Mouse (Mus musculus) megakaryocyte, adult 5-6 weeks (primary cell): ENCODE measurements at regions not wholly inside any gene's neighbourhood (a gene's known extent, or its start where the extent isn't known, plus 50 kb on each side); places are given as distances from the start of the nearest gene placed in this dataset.
A peak's percentile ranks its signal among the peaks of the same experiment; 100 is the strongest.

ENCODE experiments used
- ATAC-seq: 2 replicates; pipeline ENCODE4 v1.8.0; 2016; ENCODE audit warnings: mild to moderate bottlenecking, inconsistent platforms; ENCODE audit not compliant: poor library complexity, severe bottlenecking

DNA sequence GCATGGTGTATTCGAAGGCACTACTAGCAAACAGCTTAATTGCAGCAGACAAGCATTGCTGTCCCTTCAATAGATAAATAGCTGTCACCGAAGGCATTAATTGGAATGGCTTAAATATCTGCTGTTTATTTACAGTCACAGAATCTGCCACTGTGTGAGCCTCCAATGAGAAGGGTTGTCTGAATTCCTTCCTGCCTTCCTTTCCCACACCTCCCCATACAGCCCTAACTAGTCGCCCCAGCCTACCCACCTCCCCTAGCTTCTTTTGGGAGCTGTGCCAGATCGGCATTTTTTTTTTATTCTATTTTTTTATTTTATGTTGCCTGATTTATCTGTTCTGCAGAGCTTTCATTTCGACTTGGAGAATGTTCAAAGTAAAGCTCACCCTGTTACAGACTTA, 575.7 kb downstream of the Gm9195 start:
- no peak for ATAC-seq

DNA sequence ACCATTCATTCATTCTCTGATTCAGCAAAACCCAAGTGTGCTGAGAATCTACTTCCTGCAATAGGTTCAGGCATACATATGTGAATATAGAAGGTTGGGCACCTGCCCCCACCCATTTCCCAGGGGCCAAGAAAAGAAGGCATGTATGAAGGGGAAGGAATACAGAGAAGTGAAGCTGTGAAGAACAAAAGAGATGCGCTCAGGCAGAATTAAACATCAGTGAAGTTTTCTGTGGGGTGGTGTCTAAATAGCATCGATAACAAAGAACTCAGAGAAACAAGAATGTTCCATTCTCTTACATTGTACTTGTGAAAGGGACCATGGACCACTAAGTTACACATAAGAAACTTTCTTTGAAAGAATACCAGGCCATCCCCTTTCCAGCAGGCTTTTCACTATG, 580.7 kb downstream of the Gm9195 start:
- ATAC-seq: no peak

DNA sequence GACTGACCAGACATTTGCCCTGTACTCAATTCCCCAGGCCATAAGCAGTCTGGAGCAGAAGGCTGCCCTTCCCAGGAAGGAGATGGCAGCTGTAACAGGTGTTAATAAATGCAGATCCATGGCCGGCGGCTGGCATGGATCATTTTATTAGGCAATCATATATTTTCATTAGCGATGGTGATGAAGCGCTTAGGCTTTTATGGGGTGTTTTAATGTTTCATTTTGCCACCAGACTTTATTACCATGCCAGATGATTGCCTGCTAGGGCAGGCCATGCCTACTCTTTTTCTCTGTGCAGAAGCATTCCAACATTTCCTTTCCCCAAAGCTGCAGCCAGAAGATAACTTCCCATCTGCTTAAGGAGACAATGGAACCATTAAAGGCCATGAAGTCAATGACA, 596.2 kb downstream of the Gm9195 start:
- ATAC-seq: no peak

DNA sequence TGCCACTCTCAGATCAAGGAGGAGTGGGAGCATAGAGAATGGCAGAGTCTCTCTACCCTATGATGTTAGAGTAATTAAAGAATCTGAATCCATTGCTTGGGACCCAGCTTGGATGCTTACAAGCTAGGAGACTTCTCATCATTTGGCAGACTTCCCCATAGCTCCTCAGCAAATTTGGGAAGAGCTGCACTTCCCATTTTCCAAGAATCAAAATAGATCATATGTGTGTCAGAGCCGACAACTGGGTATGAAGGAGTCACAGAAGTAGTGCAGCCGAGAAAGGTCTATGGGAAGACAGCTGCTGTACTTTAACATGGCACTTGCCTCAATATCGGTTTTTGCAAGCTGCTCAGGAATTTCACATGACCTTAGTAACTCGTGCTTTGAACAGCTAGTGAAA, 596.8 kb downstream of the Gm9195 start:
- ATAC-seq: no peak

DNA sequence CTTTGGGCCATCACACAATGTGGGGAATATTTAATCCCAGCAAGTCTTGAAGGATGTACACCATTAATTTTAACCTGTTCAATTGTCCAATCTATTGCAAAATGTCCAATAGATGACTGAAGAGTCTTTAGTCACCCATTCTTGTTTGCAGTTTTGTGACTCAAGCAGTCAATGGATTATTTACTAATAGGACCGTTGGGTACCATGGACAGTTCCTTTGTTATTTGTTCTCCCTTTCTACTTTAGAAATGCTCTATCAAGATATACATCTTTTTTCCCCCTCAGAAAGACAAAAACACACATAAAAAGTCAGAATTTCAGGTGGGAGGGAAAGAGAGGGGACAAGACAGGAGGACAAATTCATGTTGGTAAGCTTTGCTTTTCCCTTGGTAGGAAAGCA, 598.3 kb downstream of the Gm9195 start:
- no peak for ATAC-seq

DNA sequence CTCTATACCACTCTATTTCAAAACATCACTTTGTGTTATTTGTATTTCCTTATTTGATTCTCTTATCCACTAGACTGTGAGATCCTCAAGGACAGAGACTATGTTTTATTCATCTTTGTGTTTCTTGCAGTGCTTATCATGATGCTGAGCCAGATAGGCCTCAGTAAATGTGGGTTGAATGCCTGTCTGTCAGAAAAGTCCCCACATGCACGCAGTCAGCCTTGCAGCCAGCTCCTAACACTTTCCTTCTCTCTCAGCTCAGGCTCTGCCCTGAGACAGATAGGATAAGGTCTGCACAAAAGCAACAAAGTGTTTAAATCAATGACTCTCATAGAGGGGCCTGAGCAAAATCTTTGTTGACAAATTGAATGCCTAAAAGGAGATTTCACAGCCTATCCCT, 600.0 kb downstream of the Gm9195 start:
- ATAC-seq: no peak

DNA sequence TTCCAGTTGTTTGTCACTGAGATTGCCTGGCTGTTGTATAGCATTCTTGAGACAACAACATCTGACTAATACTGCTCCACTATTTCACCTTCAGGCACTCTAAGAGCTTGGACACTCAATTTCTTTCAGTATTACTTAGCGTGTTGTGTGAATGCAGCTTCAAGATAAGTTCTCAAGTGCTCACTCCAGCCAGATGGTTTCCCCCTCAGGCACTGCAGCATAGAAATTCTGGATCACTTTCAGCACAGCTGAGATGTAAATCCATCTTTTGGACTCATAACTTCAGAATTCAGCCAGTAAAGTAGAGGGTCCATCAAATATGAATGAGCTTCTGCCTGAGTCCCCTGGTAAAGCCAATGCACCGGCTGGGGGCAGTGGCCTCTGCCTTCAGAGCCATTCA, 608.8 kb downstream of the Gm9195 start:
- ATAC-seq: no peak

DNA sequence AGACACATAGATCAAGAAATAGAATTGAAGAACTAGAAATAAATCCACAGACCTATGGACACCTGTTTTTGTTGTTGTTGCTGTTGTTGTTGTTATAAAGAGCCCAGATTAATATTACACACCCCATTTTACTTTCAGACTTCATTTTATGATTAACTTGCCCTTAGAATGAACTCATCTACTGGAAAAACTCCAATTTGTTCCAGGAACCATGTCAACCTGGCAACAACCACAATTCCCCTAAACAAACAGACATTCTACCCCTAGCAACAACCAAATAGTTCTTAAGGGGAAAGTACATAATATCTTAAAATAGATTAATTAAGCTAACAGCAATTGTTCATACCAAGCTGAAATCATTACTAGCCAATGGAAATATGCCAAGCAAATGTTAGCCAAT, 646.1 kb downstream of the Gm9195 start:
- ATAC-seq: no peak

DNA sequence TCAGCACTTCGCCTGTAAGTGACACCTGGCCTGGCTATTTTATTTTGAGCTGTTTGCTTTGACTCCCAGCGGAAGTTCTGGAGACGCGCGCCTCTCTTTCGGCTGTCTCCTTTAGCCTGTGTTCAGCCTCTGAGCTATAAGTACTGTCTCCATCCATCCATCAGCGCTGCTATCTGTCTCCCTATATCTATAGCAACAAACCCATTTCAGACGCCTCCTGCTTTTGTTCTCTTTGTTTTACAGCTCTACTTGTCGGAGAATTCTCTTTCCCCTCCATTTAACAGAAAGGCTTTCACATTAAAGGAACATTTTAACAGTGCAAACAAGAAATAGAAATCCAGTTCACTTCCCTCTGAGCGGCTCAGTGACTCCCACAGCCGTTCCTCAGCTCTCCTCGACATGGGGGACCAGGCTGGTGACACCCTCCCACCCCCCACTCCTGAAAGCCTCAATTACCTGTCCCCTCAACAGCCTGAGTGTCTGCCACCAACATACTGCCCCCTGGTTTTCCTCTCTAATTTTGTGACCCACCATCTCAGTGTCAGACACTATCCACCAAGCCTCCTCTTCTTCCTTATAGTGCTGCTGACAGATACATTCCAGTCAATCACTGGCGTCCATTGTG, 682.7 kb downstream of the Gm9195 start:
- no peak for ATAC-seq

DNA sequence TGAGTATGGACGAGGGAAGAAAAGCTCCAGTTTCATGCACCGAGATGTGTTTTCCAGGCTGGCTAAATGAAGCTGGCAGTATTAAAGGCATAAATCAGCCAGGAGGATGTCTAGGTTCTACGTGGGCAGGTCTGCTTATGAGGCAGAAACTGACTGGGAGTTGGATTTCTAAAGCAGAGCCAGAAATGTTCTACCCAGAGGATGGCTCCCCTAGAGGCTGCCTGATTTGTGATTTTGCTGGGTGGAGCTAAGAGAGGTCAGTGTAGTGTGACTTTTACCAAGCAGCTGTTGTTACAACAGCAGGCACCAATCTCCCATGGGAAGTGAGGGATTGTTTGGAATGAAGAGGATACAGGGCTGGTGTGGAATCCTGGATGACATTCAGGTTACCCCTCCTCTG, 686.0 kb downstream of the Gm9195 start:
- no peak for ATAC-seq

DNA sequence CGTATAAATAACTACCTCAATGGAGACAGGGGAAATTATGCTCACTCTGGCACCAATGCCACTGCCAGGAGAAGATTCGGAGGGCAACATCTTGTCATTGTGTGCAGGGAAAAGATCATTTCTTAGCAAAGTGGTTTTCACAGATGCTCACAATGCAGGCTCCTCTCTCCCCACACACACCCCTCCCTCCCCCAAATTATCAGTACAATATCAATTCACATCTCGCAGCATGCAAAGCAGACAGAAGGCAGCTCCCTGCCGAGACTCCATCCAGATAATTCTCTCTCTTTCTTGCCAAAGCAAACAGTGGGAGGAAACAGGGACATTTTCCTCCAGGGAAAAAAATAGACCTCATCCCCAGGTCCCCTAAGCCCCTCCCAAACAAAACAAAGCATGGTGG, 691.8 kb downstream of the Gm9195 start:
- ATAC-seq: no peak

DNA sequence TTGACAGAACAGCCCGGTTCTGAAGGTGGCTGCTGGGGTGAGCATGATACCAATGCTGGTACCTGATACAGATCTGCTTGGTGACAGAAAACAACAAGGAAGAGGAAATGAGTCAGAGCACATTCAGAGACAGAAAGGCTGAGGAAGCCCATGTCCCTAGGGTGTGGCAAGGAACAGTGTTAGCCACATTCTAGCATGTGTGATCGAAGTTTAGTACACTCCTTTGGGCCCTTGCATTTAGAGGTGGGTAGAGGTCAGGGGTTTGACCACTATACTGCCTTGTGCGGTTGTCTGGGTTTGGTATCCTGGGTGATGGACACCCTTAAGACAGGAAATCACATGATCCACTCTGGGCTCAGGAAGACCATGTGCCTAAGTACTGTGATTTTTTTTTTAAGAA, 695.9 kb downstream of the Gm9195 start:
- peak; percentile 40 for ATAC-seq

DNA sequence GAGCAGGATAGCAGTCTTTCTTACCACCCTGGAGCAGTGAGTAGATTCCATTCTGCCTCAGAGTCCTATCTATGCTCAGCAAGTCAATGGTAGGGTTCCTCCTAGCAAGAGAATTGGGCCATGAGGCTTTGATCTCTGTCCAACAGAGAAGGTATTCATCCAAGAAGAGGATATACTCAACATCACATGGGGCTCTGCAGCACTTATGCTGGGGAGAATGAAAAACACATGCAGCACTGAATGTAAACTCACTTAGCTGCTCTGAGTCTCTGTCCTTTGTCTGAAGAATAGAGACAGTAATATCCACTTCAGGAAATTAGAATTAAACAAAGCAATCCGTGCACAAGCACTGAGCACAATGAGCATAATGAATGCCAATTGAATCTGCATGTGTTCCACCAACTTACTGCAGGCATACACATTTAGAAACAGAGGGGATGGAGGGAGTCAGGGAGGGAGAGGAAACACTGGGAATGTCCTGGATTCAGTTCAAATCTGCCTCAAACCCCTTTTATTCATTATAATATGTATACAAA, 714.6 kb downstream of the Gm9195 start:
- ATAC-seq: no peak

DNA sequence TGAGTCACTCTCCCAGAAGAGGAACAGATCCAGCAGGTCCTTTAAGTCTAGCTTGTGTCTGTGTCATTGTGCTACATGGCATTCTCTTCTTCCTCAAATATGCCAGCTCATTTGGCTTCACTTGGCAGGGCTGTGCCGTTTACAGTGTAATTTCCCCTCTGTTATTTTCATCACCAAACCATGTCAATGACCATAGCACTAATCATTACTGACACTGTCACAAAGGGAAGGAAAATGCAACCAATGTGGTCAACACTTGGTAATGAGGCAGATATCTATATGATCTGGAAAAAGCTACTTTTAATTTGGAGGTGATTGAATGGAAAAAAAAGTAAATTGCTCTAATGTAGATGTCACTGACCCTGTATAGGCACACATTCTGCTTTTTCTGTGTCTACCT, 724.8 kb downstream of the Gm9195 start:
- no peak for ATAC-seq

DNA sequence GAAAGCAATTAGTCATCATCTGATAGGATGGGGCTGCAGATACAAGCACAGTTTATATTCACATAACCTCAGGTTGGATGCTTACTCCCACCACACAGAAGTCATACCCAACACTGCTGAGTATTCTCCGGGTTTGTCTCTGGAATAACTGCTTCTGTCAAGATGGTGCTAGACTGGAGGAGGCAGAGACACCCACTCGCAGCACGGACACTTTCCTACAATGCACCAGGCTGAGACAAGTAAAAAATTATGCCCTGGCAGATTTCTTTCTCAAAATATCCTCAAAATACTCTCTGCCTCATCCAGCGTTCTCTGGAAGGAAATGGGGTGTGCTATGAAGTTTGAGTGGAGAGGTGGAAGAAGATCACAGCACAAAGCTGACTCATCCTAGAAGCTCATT, 763.1 kb downstream of the Gm9195 start:
- ATAC-seq: no peak

DNA sequence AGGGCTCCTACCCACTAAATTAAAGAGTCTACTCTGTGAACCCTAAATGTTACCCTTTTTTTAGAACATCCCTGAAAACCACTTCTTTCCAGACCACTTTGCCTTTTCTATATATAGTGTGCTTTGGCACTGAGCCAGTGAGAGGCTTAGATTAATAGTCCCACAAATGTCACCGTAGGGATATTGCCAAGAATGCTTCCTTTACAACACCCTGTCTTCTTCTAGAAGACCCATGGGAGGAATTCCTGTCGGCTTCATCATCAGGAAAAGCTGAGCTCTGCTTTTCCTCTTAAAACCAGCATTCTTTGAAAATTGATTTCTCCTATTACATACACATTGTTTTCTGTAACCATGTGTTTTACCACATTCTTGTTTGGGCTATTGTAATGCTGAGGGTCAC, 768.1 kb downstream of the Gm9195 start:
- ATAC-seq: no peak

DNA sequence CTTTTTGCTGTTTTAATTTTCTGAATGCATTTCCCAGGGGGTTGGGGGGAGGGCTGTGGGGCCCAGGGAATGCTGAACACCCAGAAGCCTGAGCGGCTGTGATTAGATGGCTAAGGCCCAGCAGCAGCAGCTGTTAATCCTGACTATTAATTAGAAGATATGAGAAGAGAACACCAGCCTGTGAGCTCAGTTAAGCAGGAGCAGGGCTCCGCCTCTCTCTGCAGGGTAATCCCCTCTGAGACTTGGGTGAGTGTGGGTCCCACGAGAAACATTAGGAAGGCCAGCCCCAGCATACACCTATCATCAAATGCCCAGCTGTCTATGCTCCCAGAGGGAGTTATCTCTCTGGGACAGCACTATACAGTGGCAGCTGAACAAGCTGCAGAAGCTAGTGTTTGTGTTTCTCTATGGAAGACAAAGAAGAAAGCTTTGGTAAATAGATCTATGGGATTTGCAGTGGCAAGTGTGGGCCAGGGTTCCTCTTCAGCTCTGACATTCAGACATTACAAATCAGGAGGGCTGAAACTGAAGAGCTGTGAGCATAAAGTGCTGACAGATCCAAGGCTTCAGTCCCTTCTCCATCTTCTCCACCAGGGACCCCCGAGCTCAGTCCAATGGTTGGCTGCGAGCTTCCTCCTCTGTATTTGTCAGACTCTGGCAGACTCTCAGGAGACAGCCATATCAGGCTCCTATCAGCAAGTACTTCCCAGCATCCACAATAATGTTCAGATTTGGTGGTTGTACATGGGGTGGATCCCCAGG, 781.9 kb downstream of the Gm9195 start:
- ATAC-seq: no peak

DNA sequence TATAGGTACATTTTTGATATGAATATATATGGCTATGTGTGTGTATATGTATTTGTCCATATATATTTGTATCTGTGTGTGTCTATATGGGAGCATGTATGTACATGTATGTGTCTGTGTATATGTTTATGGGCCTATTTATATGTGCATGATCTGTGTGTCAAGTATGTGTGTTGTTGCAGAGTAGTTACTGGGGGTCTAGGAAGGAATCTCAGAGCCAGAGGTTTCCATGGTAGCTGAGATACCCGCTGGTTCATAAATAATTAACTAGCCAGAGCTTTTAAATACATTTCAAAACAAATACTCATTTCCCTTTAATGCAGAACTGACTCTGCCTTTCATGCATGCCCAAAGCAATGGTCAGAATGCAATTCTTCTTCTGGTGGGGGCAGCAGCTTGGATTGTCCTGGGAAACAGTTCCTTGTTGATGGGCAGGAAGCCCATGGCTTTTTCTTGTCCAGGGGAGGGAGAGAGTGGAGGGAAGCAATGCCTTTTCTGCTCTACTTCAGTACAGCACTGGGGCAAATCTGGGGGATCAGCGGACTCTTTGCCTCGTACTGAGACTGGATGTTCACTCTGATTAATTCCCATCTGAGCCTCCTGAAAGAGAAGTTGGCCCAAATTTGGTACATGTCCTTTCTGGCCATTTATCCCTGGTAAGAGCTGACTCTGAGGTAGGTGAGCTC, 798.7 kb downstream of the Gm9195 start:
- ATAC-seq: no peak

DNA sequence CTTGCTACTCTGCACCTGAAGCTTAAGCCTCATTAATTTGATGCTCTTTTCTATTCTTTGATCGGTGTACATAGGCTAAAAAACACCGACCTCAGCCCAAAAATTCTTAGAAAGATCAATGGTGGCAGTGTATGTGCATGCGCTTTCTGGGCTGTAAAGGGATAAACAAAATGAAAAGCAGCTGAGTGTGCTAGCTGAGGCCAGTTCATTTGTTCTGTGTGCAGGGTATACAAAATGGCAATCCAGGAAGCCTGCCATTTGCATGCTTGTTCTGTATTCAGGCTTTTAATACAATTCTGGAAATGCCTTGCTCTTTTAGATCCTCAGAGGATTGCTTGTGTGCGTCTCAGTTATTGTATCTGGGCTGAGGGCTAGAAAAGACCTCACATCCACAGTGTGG, 817.1 kb downstream of the Gm9195 start:
- ATAC-seq: no peak

DNA sequence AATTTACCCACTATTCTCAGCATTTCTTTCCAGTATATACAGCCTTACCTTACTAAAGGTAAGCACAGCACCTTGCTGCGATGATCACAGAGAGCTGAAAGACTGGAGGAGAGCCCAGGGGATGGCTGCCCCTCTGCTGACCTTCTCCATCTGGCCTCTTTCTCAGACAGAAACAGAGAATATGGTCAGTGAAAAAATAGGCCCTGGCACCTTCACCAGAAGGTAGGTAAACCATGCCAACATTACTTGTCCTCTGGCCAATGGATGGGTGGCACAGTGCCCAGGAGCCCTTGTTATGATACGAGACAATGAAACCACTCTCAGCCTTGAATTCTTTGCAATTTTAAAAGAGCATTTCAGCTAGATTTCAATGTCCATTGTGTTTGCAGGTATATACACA, 817.8 kb downstream of the Gm9195 start:
- no peak for ATAC-seq

DNA sequence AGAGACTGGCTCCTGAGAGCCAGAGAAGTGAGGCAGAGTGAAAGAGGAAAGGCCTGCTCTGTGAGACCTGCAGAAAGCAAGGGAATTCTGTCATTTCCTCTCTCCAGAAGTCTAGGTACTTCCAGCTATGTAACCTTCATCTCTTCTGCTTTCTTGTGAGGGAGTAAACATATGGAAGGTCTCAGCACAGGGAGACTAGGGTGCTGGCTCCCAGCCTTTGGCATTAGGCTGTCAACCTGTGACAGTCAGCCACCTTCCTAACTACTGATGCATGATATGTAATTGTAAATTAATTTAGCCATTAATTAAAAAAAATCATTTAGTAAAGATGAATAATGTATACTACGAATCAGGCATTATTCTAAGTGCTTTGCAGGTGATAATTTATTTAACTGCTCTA, 819.2 kb downstream of the Gm9195 start:
- no peak for ATAC-seq

DNA sequence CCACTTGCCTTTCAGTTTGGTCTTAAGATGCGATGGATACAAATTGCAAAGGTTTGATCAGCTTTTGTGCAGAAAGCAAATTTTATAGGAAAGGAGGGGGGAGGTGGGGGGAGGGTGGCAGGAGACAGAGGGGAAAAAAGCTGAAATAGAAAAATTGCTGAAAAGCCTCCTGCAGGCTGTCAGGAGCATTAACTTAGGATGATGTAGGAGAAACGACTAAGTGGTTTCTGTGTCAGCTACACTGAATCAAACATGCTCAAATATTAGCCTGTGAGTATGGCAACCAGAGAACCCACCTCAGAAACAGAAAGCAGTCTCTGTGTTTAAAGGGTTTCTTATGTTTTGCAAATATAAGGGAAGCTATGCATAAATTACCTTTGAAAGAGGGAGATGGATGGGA, 819.6 kb downstream of the Gm9195 start:
- ATAC-seq: no peak
